Mouse (Mus musculus) fat pad, adult 2 months (tissue): ENCODE measurements around the gene Olfr851.

Source experiments
- DNase-seq: peaks from one replicate; pipeline ENCODE4 v3.0.0-alpha.2; 2011; ENCODE audit warnings: low read depth, low spot score; ENCODE audit errors: extremely low read depth

Olfr851 gene

DNA sequence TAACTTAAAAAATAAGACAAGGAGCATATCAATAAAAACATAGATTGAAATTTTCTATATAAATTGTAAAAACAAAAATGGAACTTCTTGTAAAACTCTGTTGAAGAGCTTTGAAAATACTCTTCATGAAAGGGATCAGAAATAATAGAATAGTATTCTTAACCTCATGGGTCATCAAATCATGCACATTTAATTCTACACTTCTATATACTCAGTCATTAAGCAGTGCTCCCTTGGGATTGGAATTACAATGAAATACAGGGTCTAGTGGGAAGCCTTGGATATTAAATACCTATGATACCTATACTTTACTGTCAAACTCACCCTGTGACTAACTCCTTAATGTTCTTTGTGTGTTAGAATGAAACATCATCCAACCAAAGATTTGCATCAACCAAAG lies at the start of gene Olfr851:
Olfr851 (plus strand) TSS at position 301 of the 400 bp plus-strand sequence.
- no peak for DNase-seq

GRCm38 (mm10) chr9:19478148-19478547 lies 14.9 kb upstream of the Olfr851 start, which contains the start of gene Olfr850:
TSS of gene Olfr850 (minus strand) at chr9:19478248.
- no peak for DNase-seq

DNA sequence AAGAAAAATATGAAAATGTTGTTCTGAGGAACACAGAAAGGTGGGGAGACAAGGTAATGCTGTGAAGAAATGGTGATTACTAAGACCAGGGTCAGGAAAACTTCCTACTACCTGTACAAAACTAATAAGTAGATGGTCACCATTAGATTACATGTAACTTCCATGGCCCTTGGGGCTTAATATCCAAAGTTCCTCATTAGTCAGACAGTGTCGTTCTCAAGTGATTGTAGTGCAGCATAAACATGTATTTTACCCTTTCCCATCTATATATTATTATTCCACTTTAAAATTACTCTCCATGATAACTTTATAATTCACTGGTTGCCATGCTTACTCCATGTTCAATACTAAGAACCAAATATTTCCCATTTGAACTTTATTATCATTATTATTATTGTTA lies 47.9 kb downstream of the Olfr851 start, which contains the start of gene Olfr853:
Olfr853 (minus strand) TSS at position 101 of the 400 bp plus-strand sequence.
- no peak for DNase-seq
